Mouse (Mus musculus) erythroblast, embryonic 14.5 days (primary cell): ENCODE results near the gene Lmln.

Experiments used
- GATA1 ChIP-seq: IDR thresholded peaks from 2 replicates; pipeline ENCODE4 v1.6.1; 2012; ENCODE audit warnings: low read length, inconsistent platforms, mixed read lengths
- TAL1 ChIP-seq: IDR thresholded peaks from 3 replicates; pipeline ENCODE4 v1.6.1; 2012; ENCODE audit warnings: low read length, inconsistent platforms, mixed read lengths

- TF ChIP-seq GATA1 (no peak), TAL1 (no peak)
These were observed 51.4 kb downstream of the Lmln start for GRCm38 (mm10) chr16:33113726-33114125.
